Mouse (Mus musculus): ENCODE measurements around the gene Kirrel3.

Kirrel3 gene

GRCm38 (mm10) chr9:34704357-34704756 is 218.7 kb downstream of the Kirrel3 start:
- no peak for DNase-seq

GRCm38 (mm10) chr9:34706350-34706873 is 220.7 kb downstream of the Kirrel3 start:
- no peak for DNase-seq

GRCm38 (mm10) chr9:34708691-34709090 is 223.0 kb downstream of the Kirrel3 start:
- DNase-seq = no peak

GRCm38 (mm10) chr9:34711996-34712395 is 226.3 kb downstream of the Kirrel3 start:
- no peak for DNase-seq

- DNase-seq = no peak
These were observed 227.3 kb downstream of the Kirrel3 start for GRCm38 (mm10) chr9:34712996-34713395.

GRCm38 (mm10) chr9:34713462-34713926 is 227.8 kb downstream of the Kirrel3 start:
- no peak for DNase-seq

- no peak for DNase-seq
These were observed 229.4 kb downstream of the Kirrel3 start for GRCm38 (mm10) chr9:34714996-34715619.

GRCm38 (mm10) chr9:34716476-34716875 is 230.8 kb downstream of the Kirrel3 start:
- no peak for DNase-seq

GRCm38 (mm10) chr9:34721478-34722197 is 235.9 kb downstream of the Kirrel3 start:
- no peak for DNase-seq

- no peak for DNase-seq
These were observed 236.5 kb downstream of the Kirrel3 start for GRCm38 (mm10) chr9:34722198-34722550.

GRCm38 (mm10) chr9:34732507-34732906 is 246.8 kb downstream of the Kirrel3 start:
- no peak for DNase-seq

- DNase-seq = no peak
These were observed 247.9 kb downstream of the Kirrel3 start for GRCm38 (mm10) chr9:34733579-34733978.

GRCm38 (mm10) chr9:34734991-34735390 is 249.3 kb downstream of the Kirrel3 start:
- no peak for DNase-seq

- no peak for DNase-seq
These were observed 253.7 kb downstream of the Kirrel3 start for GRCm38 (mm10) chr9:34739431-34739830.

GRCm38 (mm10) chr9:34740814-34741213 is 255.1 kb downstream of the Kirrel3 start:
- DNase-seq = no peak

GRCm38 (mm10) chr9:34748003-34748402 is 262.3 kb downstream of the Kirrel3 start:
- no peak for DNase-seq

- DNase-seq = no peak
These were observed 263.5 kb downstream of the Kirrel3 start for GRCm38 (mm10) chr9:34749161-34749560.

- DNase-seq = no peak
These were observed 264.2 kb downstream of the Kirrel3 start for GRCm38 (mm10) chr9:34749877-34750276.

- no peak for DNase-seq
These were observed 265.2 kb downstream of the Kirrel3 start for GRCm38 (mm10) chr9:34750887-34751286.

GRCm38 (mm10) chr9:34752076-34752800 is 266.5 kb downstream of the Kirrel3 start:
- DNase-seq = peak; percentile 14

GRCm38 (mm10) chr9:34752801-34753170 is 267.1 kb downstream of the Kirrel3 start:
- DNase-seq = peak; percentile 75

GRCm38 (mm10) chr9:34753891-34754290 is 268.2 kb downstream of the Kirrel3 start:
- no peak for DNase-seq

GRCm38 (mm10) chr9:34754523-34755097 is 268.9 kb downstream of the Kirrel3 start:
- DNase-seq = no peak
